Mouse (Mus musculus) lung, adult 2 months (tissue): Measurements from ENCODE around the gene Gm43720.

Experiments
- CTCF ChIP-seq: fragments of 200-500 bp; IDR thresholded peaks from 2 replicates; pipeline ENCODE4 v1.5.1; 2011; ENCODE audit warnings: mild to moderate bottlenecking, low read length, control low read depth; ENCODE audit not compliant: insufficient read depth
- POLR2A ChIP-seq: fragments of 200-500 bp; IDR thresholded peaks from 2 replicates; pipeline ENCODE4 v1.6.1; 2011; ENCODE audit warnings: low read depth, mild to moderate bottlenecking, control low read depth, low read length, borderline replicate concordance; ENCODE audit errors: extremely low read depth

DNA sequence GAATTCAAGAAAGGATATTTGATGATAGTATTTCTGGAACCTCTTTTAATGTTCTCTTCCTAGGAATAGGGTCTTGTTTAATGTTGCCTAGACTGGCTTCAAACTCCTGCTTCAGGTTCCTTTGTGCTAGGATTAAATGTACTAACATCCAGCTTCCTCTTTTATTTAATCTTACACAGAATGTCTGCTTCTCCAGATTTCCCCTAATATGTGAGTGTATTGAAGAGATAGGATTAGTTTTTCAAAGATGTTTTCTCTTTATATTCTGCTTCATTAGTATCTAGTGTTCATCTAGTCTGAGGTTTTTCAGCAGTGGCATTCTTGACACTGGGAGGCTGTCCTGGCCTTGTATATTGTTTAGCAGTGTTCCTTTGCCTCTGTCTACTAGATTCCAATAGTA lies 14.4 kb upstream of the Gm43720 start:
- TF ChIP-seq POLR2A = no peak
- TF ChIP-seq CTCF = no peak
